Mouse (Mus musculus): ENCODE results near the gene Cyp46a1. TPM values are rescaled to one million over a fixed set of nuclear protein-coding genes. Genes with fewer than 3 reads are reported as not detected.

Gene Cyp46a1
- total RNA-seq, 1 experiment from 2014 or later: not detected

GRCm38 (mm10) chr12:108392254-108393044 lies 58.3 kb downstream of the Cyp46a1 start:
- ATAC-seq (ENCODE audit: extremely low read depth, insufficient number of reproducible peaks, low FRiP score, poor library complexity, severe bottlenecking): no peak

GRCm38 (mm10) chr12:108393082-108393481 lies 58.9 kb downstream of the Cyp46a1 start:
- no peak for ATAC-seq (ENCODE audit: extremely low read depth, insufficient number of reproducible peaks, low FRiP score, poor library complexity, severe bottlenecking)

DNA sequence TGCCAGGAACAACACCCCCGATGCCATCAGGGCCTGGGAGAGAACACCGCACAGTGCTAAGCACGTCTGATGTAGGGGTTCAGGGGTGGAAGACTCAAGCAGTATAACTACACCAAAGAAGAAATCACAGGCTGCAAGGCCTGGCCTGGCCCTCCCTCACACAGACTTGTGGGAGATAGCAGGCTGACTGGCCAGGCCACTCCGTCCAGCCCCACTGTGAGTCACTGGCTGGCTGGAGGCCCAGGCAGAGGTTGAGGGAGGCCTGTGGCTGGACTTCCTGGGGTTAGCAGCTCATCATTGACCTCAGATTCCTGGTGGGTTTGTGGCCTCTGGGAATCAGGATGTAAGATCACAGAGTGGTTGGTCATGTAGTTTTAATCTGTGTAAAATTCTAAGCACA lies 59.5 kb downstream of the Cyp46a1 start:
- no peak for ATAC-seq (ENCODE audit: extremely low read depth, insufficient number of reproducible peaks, low FRiP score, poor library complexity, severe bottlenecking)

DNA sequence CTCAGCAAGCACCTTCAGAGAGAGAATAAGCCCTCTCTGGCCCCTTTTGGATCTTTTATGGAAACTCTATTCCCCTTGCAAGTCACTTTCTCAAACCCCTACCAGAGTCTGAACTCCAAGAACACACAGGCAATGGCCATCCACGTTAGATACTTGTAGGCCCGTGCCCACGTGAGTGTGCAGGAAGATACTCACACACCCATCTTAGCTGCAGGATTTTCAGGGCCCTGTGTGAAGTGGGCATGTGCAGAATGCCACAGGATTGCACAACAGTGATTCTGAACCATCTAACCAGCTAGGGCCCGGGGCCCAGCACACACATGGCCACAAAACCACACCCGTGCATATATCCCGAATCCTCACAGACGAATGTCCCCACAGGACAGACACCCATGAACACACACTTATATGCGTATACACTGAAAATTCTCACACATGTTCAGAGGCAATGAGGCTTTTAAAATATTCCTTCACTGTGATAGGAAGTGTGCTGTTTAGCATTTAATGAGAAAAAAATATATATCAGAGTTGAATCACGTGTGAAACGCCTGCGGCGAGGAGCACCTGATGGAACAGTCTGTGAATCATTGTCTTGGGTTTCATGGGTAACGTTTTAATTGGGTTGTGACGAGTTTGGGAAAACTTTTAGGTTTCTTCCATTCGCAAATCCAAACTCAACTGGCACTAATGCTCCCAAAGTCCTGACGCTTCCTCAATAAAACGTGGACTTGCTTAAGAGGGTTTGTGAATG lies 60.5 kb downstream of the Cyp46a1 start:
- ATAC-seq (ENCODE audit: extremely low read depth, insufficient number of reproducible peaks, low FRiP score, poor library complexity, severe bottlenecking): no peak

DNA sequence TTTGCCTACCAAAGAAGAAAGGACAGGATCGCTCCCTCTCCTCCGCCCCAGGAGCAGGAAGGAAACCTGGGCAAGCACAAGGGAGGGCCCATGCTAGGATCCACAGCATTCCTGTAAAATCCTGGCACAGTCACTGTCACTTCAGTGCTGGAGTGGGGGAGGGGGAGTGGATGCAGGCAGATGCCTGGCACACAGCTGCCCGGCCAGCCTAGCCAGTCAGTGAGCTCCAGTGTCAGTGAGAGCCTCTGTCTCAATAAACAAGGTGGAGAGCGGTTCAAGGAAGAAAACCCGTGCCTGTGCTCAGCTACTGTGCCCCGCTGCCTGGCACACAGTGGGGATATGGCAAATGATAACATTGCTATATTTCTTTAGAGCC lies 61.1 kb downstream of the Cyp46a1 start:
- ATAC-seq (ENCODE audit: extremely low read depth, insufficient number of reproducible peaks, low FRiP score, poor library complexity, severe bottlenecking): no peak

DNA sequence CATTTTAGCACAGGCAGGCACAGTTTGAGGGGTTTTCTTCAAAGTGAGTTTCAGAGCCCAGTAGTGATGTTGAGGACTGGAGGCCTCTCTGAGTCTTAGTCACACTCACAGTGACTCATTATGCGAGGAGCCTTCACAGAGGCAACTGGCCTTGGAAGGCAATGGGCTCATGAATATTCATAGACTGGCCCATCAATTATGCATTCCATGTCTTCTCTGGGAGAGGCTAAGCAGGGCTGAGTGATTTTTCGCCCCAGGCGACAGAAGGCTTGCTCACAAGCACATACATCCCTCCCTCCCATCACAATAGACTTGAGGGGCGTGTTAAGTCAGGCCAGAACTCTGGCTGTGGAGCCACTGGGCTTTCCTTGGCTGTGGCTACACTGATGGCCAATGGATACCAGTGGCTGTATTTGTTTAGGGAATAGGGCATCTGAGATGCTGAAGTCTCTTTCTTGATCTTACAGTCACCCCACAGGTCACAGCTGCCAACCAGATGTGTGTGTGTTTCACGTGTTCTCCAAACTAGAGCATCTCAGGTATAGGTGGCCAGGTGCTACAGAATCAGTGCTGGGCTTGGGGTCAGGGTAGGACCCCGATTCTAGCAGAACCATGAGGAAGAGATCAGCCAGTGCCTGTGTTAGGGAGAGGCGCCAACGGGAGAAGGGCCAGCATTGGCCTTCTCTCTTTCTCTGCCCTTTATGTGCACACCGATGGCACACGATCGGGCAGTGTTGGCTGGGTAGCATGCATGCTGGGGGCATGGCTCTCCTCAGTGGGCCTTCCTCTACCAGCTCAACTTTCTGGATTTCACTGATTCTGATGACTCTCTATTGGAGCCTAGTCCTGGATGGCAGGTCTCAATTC lies 62.1 kb downstream of the Cyp46a1 start:
- ATAC-seq (ENCODE audit: extremely low read depth, insufficient number of reproducible peaks, low FRiP score, poor library complexity, severe bottlenecking): no peak

DNA sequence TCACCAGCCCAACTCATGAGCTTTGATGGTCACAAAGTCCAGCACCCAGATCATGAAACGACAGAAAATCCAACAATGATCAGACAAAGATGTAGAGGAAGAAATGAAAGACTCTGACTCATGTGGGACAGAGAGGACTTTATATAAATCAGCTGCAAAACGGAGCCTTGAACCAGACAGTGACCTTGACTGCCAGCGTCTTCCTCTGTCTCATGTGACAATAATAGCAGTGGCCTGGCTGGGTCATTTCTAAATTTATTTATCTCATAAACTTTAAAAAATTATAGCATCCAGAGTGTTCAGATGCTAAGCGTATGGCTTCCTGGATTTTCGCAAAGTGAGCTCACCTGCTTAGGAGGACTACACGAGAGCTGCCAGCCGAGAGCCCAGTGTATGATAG lies 64.5 kb downstream of the Cyp46a1 start:
- no peak for ATAC-seq (ENCODE audit: extremely low read depth, insufficient number of reproducible peaks, low FRiP score, poor library complexity, severe bottlenecking)

DNA sequence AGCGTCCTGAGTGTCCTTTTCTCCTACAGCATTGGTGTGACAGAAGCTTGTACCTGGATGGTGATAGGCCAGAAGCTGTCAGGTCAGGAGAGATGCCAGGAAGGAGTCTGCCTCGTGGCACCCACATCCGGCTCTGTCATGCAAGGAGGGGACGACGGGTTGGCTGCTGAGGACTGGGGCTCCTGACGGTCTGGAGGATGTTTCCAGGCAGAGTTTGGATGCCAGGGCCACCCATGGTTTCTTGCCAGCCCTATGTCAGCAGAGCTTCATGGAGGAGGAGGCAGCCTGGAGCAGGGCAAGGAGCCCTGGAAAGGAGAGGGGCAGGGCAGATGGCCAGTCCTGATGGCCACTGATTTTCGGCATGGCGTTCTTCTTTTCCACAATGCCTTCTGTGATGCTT lies 65.0 kb downstream of the Cyp46a1 start:
- no peak for ATAC-seq (ENCODE audit: extremely low read depth, insufficient number of reproducible peaks, low FRiP score, poor library complexity, severe bottlenecking)

DNA sequence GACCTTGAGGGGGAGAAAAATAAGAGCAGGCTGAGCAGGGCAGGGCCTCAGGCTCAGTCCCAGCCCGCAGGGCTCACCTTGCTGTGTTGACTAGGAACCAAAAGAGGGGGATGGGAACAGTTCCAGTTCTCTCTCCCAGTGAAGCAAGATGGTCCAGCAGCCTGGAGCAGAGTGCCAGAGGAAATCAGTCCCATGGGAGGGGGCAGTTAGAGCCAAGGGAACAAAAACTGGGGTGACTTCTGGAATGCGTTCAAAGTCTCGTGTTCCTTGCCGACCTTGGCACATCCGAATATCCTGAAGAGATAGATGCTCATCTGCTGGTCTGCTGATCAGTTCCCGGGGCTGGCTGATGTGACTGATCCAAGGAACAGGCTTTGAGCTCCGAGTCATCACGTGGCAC lies 66.8 kb downstream of the Cyp46a1 start:
- ATAC-seq (ENCODE audit: extremely low read depth, insufficient number of reproducible peaks, low FRiP score, poor library complexity, severe bottlenecking): no peak

DNA sequence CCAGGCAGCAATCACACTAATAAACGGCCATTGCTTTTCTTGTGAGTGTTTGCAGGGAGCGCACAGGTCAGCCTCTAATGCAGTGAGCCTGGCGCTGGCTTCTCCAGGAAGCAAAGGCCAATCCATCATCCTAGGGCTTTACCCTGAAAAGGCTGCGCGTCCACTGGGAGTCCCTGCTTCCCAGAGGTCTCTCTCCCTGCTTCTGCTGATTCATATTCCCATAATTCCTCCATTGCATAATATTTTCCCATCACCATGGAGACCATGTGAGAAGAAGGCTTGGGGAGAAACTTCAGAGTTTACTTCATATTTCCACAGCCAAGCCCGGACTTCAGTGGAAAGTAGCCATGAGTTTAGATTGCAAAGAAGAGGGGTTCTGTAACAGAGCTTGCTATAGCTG lies 69.8 kb downstream of the Cyp46a1 start:
- ATAC-seq (ENCODE audit: extremely low read depth, insufficient number of reproducible peaks, low FRiP score, poor library complexity, severe bottlenecking): no peak

- ATAC-seq (ENCODE audit: extremely low read depth, insufficient number of reproducible peaks, low FRiP score, poor library complexity, severe bottlenecking): no peak
These were observed 74.9 kb downstream of the Cyp46a1 start for GRCm38 (mm10) chr12:108409100-108409499.

DNA sequence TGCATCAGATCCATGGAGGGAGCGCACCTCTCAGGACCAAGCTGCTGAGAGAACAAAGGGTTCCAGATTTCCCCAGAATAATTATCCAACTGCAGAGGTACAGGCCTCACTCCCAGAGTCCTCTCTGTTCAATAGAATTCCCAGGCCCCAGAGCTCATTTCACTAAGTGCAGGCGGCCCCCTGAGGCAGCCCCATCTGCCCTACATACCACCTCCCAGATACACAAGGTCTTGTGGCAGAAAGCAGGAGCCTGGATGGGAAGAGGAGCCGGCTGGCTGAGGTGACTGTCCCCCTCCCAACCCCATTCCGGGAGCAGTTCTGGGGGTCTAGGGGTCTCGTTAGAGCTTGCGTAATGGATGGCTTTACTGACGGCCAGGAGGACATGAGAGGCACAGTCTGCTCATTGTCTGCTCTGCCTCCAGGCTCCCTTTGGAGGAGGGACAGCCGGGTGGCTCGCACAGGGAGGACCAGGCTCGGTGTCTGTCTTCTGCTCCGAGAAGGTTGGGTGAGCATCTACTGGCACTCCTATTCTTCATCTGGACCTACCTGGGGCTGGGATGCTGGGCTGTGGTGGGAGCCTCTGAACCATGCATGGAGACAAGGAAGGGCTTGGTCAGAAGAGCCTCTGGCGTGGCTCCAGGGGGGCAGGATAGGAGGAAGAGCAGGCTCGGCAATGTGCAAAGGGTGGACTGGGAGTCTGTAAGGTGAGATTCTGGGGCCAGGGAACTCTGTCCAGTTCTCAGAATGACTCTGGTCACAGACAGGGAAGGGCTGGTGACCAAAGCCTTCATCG lies 76.4 kb downstream of the Cyp46a1 start:
- ATAC-seq (ENCODE audit: extremely low read depth, insufficient number of reproducible peaks, low FRiP score, poor library complexity, severe bottlenecking): no peak

Other genes starting within 250 kb of the Cyp46a1 start
- 89.0 and 91.4 TPM in 2 replicates for gene Setd3, start 155.1 kb upstream of the Cyp46a1 start, total RNA-seq (2017)
- gene Ccnk, start 154.8 kb upstream of the Cyp46a1 start, total RNA-seq (2017): 26.4 and 33.0 TPM in 2 replicates
- 0.12 and 0.23 TPM in 2 replicates for gene Ccdc85c, start 59.0 kb upstream of the Cyp46a1 start, total RNA-seq (2017)
- not detected in 2 replicates for gene Hhipl1, start 28.1 kb upstream of the Cyp46a1 start, total RNA-seq (2017)
- 0.12 and 0.37 TPM in 2 replicates for gene Eml1, start 36.6 kb downstream of the Cyp46a1 start, total RNA-seq (2017)
- gene Evl, start 220.3 kb downstream of the Cyp46a1 start, total RNA-seq (2017): 294 and 338 TPM in 2 replicates